Mouse (Mus musculus) intestine, embryonic 16.5 days (tissue): ENCODE measurements around the gene Tsg101. TPM values are rescaled to one million over a fixed set of nuclear protein-coding genes. Genes with fewer than 3 reads are reported as not detected.
"Not testable (repeated sequence)": the region's sequence is repeated elsewhere in the genome, so short reads cannot be mapped to it uniquely, and the experiment has no call there.

ENCODE experiments used
- ATAC-seq: fragments of 200-750 bp; cut with Nextera tagmentation; 2 replicates; pipeline ENCODE4 v1.8.0; 2017; ENCODE audit warnings: moderate TSS enrichment, moderate library complexity
- H3K27ac ChIP-seq: fragments of 300-500 bp; sonication (generic); 2 replicates; pipeline ENCODE4 v1.5.1; 2014; ENCODE audit warnings: mild to moderate bottlenecking, low read length
- H3K27me3 ChIP-seq: fragments of 300-500 bp; sonication (generic); replicated peaks from 2 replicates; pipeline ENCODE4 v1.6.1; 2014; ENCODE audit warnings: low read length, control low read depth, mixed read lengths; ENCODE audit not compliant: control insufficient read depth, insufficient read depth
- H3K36me3 ChIP-seq: fragments of 300-500 bp; sonication (generic); 2 replicates; pipeline ENCODE4 v1.6.1; 2014; ENCODE audit warnings: low read length, control low read depth; ENCODE audit not compliant: control insufficient read depth, insufficient read depth
- H3K4me1 ChIP-seq: fragments of 300-500 bp; sonication (generic); 2 replicates; pipeline ENCODE4 v1.6.1; 2014; ENCODE audit warnings: low read length, control low read depth, mixed read lengths; ENCODE audit not compliant: control insufficient read depth, insufficient read depth
- H3K4me2 ChIP-seq: fragments of 300-500 bp; sonication (generic); 2 replicates; pipeline ENCODE4 v1.6.1; 2014; ENCODE audit warnings: low read depth, low read length, control low read depth
- H3K4me3 ChIP-seq: fragments of 300-500 bp; sonication (generic); 2 replicates; pipeline ENCODE4 v1.5.1; 2014; ENCODE audit warnings: mild to moderate bottlenecking, low read length
- H3K9ac ChIP-seq: fragments of 300-500 bp; sonication (generic); 2 replicates; pipeline ENCODE4 v1.6.1; 2014; ENCODE audit warnings: low read depth, low read length
- H3K9me3 ChIP-seq: fragments of 300-500 bp; sonication (generic); 2 replicates; pipeline ENCODE4 v1.6.1; 2016; ENCODE audit warnings: low read length, control low read depth; ENCODE audit not compliant: control insufficient read depth
- WGBS: fragments of 180-500 bp; shearing (Covaris S2); extraction: QIAGEN DNeasy Blood & Tissue Kit; methylation state at CpG from one replicate; pipeline ENCODE4 v1.1.7; 2014; 5-methylcytosine and 5-hydroxymethylcytosine counted together
- polyA plus RNA-seq: library from polyadenylated mRNA; unstranded; fragments of >200 nt; fragmentation: Nextera tagmentation; extraction: Ambion mirVana; gene quantifications from 2 replicates; pipeline ENCODE4 v1.2.1, GENCODE M21; 2015

The Tsg101 gene
- polyA plus RNA-seq, 1 experiment from 2014 or later = 128 TPM

- not testable (repeated sequence) for H3K4me3 ChIP-seq, H3K9me3 ChIP-seq, H3K36me3 ChIP-seq, H3K4me1 ChIP-seq, H3K4me2 ChIP-seq, ATAC-seq, H3K9ac ChIP-seq, H3K27ac ChIP-seq, H3K27me3 ChIP-seq
- 80% methylated on average over 8 of the region's 8 CpGs for WGBS
These were observed 37.8 kb downstream of the Tsg101 start for GRCm38 (mm10) chr7:46881941-46882340.

- 0 out of 2 replicates have a peak, but pooled peaks cover under 1% of the 10 kb centered on the region for H3K36me3 ChIP-seq
- ATAC-seq = no peak
- H3K27ac ChIP-seq = no peak overlapping the region
- H3K4me3 ChIP-seq = no peak overlapping the region
- 74% methylated on average over 2 of the region's 2 CpGs for WGBS
- no peak overlapping the region for H3K9ac ChIP-seq
- no peak overlapping the region for H3K4me2 ChIP-seq
- H3K9me3 ChIP-seq = no peaks in the 10 kb centered on the region
- no peaks in the 10 kb centered on the region for H3K4me1 ChIP-seq
- H3K27me3 ChIP-seq = no peaks in the 10 kb centered on the region
These were observed 38.8 kb downstream of the Tsg101 start for GRCm38 (mm10) chr7:46880992-46881391.

GRCm38 (mm10) chr7:46879851-46880250, 39.9 kb downstream of the Tsg101 start:
- no peaks in the 10 kb centered on the region for H3K36me3 ChIP-seq
- no peak overlapping the region for H3K9ac ChIP-seq
- WGBS = 92% methylated on average over 5 of the region's 5 CpGs
- H3K4me1 ChIP-seq = no peaks in the 10 kb centered on the region
- H3K27ac ChIP-seq = no peak overlapping the region
- no peak for ATAC-seq
- H3K4me3 ChIP-seq = no peak overlapping the region
- H3K9me3 ChIP-seq = no peaks in the 10 kb centered on the region
- no peak overlapping the region for H3K4me2 ChIP-seq
- H3K27me3 ChIP-seq = no peaks in the 10 kb centered on the region

GRCm38 (mm10) chr7:46877255-46877654, 42.5 kb downstream of the Tsg101 start:
- 75% methylated on average over 6 of the region's 6 CpGs for WGBS
- Histone ChIP-seq H3K4me2 (no peak overlapping the region), H3K4me3 (no peak overlapping the region), H3K36me3 (no peaks in the 10 kb centered on the region), H3K4me1 (no peaks in the 10 kb centered on the region), H3K9me3 (no peaks in the 10 kb centered on the region), H3K9ac (no peak overlapping the region), H3K27me3 (no peaks in the 10 kb centered on the region), H3K27ac (no peak overlapping the region)
- ATAC-seq = no peak

- Histone ChIP-seq H3K27me3 (no peaks in the 10 kb centered on the region), H3K9ac (no peak overlapping the region), H3K27ac (no peak overlapping the region), H3K36me3 (no peaks in the 10 kb centered on the region), H3K4me2 (no peak overlapping the region), H3K4me1 (no peaks in the 10 kb centered on the region), H3K9me3 (no peaks in the 10 kb centered on the region), H3K4me3 (no peak overlapping the region)
- ATAC-seq = no peak
- 66% methylated on average over 4 of the region's 4 CpGs for WGBS
These were observed 42.9 kb downstream of the Tsg101 start for GRCm38 (mm10) chr7:46876841-46877240.

- WGBS = 62% methylated on average over 4 of the region's 4 CpGs
- H3K27me3 ChIP-seq = no peaks in the 10 kb centered on the region
- no peaks in the 10 kb centered on the region for H3K36me3 ChIP-seq
- no peak overlapping the region for H3K4me2 ChIP-seq
- no peak for ATAC-seq
- H3K4me3 ChIP-seq = no peak overlapping the region
- H3K27ac ChIP-seq = no peak overlapping the region
- no peak overlapping the region for H3K9ac ChIP-seq
- no peaks in the 10 kb centered on the region for H3K9me3 ChIP-seq
- H3K4me1 ChIP-seq = no peaks in the 10 kb centered on the region
These were observed 47.8 kb downstream of the Tsg101 start for GRCm38 (mm10) chr7:46871988-46872387.

- Histone ChIP-seq H3K9me3 (no peaks in the 10 kb centered on the region), H3K9ac (no peak within 1 kb of the TSS), H3K36me3 (no peaks in the 10 kb centered on the region), H3K27ac (no peak within 1 kb of the TSS), H3K4me1 (no peaks in the 10 kb centered on the region), H3K4me3 (no peak within 1 kb of the TSS), H3K27me3 (no peaks in the 10 kb centered on the region), H3K4me2 (no peak within 1 kb of the TSS)
- WGBS = 45% methylated on average over 10 of the region's 10 CpGs
- ATAC-seq = no peak
These were observed 58.8 kb downstream of the Tsg101 start, which contains the start of gene Ldhc for GRCm38 (mm10) chr7:46860996-46861395. Gene Ldhc (plus strand): TSS chr7:46861203.

- H3K4me2 ChIP-seq = no peak overlapping the region
- H3K9ac ChIP-seq = no peak overlapping the region
- H3K9me3 ChIP-seq = no peaks in the 10 kb centered on the region
- ATAC-seq = no peak
- no peak overlapping the region for H3K27ac ChIP-seq
- WGBS = 59% methylated on average over 6 of the region's 6 CpGs
- no peaks in the 10 kb centered on the region for H3K4me1 ChIP-seq
- no peak overlapping the region for H3K4me3 ChIP-seq
- H3K27me3 ChIP-seq = no peaks in the 10 kb centered on the region
- H3K36me3 ChIP-seq = 0 out of 2 replicates have a peak, but pooled peaks cover 3% of the 10 kb centered on the region
These were observed 60.7 kb downstream of the Tsg101 start for GRCm38 (mm10) chr7:46859031-46859430.

GRCm38 (mm10) chr7:46857436-46857835, 62.3 kb downstream of the Tsg101 start:
- Histone ChIP-seq H3K4me2 (no peak overlapping the region), H3K27me3 (no peaks in the 10 kb centered on the region), H3K4me1 (no peaks in the 10 kb centered on the region), H3K27ac (no peak overlapping the region), H3K36me3 (peaks cover 17% of the 10 kb centered on the region), H3K9me3 (no peaks in the 10 kb centered on the region), H3K4me3 (no peak overlapping the region), H3K9ac (no peak overlapping the region)
- no peak for ATAC-seq
- 72% methylated on average over 9 of the region's 9 CpGs for WGBS

GRCm38 (mm10) chr7:46855866-46856560, 63.8 kb downstream of the Tsg101 start:
- Histone ChIP-seq H3K4me1 (0 out of 2 replicates have a peak, but pooled peaks cover 3% of the 10 kb centered on the region), H3K36me3 (peaks cover 28% of the 10 kb centered on the region), H3K27me3 (no peaks in the 10 kb centered on the region), H3K9me3 (no peaks in the 10 kb centered on the region), H3K4me3 (no peak overlapping the region), H3K4me2 (no peak overlapping the region), H3K27ac (no peak overlapping the region), H3K9ac (no peak overlapping the region)
- 71% methylated on average over 7 of the region's 7 CpGs for WGBS
- ATAC-seq = peak; percentile 12; the same call in 1 of the 2 replicates
